Mouse (Mus musculus): ENCODE measurements around the gene Dgcr2. TPM values are rescaled to one million over a fixed set of nuclear protein-coding genes. Genes with fewer than 3 reads are reported as not detected.

The Dgcr2 gene
- total and polyA plus RNA-seq, 2 experiments from 2014 or later = 94.0 to 178 TPM

DNA sequence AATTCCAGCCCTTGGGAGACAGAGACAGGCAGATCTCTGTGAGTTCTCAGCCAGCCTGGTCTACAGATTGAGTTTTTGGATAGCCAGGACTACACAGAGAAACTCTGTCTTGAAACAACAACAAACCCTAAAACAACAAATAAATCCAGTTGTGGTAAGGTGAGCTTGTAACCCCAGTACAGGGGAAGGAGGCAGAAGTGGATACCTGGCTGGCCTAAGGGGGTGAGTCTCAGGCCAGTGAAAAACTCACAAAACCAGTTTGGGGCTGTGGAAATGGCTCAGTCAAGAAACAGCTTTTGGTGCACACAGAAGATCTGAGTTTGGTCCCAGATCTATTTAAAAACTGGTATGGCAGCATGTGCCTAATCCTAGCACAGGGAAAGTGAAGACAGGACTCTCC is 16.2 kb downstream of the Dgcr2 start:
- Histone ChIP-seq H3K4me2 (ENCODE audit: low read depth, low read length, poor library complexity, severe bottlenecking) (no peak overlapping the region), H3K36me3 (ENCODE audit: insufficient read depth, low read length) (0 out of 2 replicates have a peak, but pooled peaks cover 5% of the 10 kb centered on the region), H3K9ac (replicated peaks; ENCODE audit: low read length, poor library complexity, severe bottlenecking) (no peak overlapping the region), H3K9me3 (ENCODE audit: low read length) (no peaks in the 10 kb centered on the region), H3K4me1 (ENCODE audit: insufficient read depth, low read length) (peaks cover 4% of the 10 kb centered on the region; the same call in 1 of the 2 replicates), H3K27ac (ENCODE audit: low read depth, low read length) (no peak overlapping the region), H3K27me3 (ENCODE audit: insufficient read depth, low read length) (no peaks in the 10 kb centered on the region), H3K4me3 (ENCODE audit: low read depth, low read length) (no peak overlapping the region)
- no peak for TF ChIP-seq CTCF (IDR thresholded peaks at IDR 0.05)
- DNase-seq (ENCODE audit: low spot score) (no peak), ATAC-seq (ENCODE audit: low FRiP score) (no peak)

DNA sequence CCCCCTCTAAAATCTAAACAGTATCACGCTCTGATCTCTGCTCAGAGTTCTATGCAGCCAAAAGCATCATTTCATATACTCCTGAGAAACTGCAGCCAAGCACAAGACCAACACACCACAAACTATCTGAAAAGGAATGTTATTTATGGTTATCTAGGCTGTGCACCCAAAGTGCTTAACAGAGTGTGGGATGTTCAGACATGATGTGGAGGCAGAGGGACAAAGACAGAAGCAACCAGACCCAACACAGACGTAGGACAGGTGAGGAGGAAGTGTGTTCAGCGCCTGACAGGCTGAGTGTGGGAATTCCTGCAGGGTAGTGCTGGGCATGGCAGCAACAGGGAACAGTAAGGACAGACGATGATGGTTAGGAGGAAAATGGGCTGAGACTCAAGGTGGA is 18.8 kb downstream of the Dgcr2 start:
- Histone ChIP-seq H3K4me3 (ENCODE audit: low read depth, low read length) (no peak overlapping the region), H3K27ac (ENCODE audit: low read depth, low read length) (no peak overlapping the region), H3K9ac (replicated peaks; ENCODE audit: low read length, poor library complexity, severe bottlenecking) (no peak overlapping the region), H3K9me3 (ENCODE audit: low read length) (no peaks in the 10 kb centered on the region), H3K4me1 (ENCODE audit: insufficient read depth, low read length) (no peaks in the 10 kb centered on the region), H3K4me2 (ENCODE audit: low read depth, low read length, poor library complexity, severe bottlenecking) (no peak overlapping the region), H3K36me3 (ENCODE audit: insufficient read depth, low read length) (0 out of 2 replicates have a peak, but pooled peaks cover 5% of the 10 kb centered on the region), H3K27me3 (ENCODE audit: insufficient read depth, low read length) (no peaks in the 10 kb centered on the region)
- WGBS = 92% methylated on average over 4 of the region's 4 CpGs
- no peak for DNase-seq (ENCODE audit: low spot score)
- TF ChIP-seq CTCF (IDR thresholded peaks at IDR 0.05) = no peak
- no peak for ATAC-seq (ENCODE audit: low FRiP score)

DNA sequence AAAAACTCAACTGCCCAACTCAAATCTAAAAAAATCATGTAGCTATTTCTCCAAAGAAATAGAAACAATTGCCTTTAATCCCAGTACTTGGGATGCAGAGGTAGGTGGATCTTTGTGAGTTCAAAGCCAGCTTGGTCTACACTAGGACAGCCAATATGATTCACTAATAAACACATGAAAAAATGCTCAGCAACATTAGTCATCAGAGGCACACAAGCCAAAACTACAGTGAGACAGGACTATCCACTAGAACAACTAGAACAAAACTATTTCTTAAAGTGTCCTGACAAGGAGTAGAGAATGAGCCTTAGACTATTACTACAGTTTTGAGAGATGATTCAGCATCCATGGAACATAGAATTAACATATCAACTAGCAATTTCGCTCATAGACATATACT is 22.3 kb downstream of the Dgcr2 start:
- ATAC-seq (ENCODE audit: low FRiP score) = no peak
- H3K27me3 ChIP-seq (ENCODE audit: insufficient read depth, low read length) = no peaks in the 10 kb centered on the region
- H3K27ac ChIP-seq (ENCODE audit: low read depth, low read length) = no peak overlapping the region
- H3K4me2 ChIP-seq (ENCODE audit: low read depth, low read length, poor library complexity, severe bottlenecking) = no peak overlapping the region
- no peak overlapping the region for H3K9ac ChIP-seq (replicated peaks; ENCODE audit: low read length, poor library complexity, severe bottlenecking)
- no peaks in the 10 kb centered on the region for H3K9me3 ChIP-seq (ENCODE audit: low read length)
- no peak for DNase-seq (ENCODE audit: low spot score)
- WGBS = 93% methylated on average over 1 of the region's 1 CpGs
- no peaks in the 10 kb centered on the region for H3K4me1 ChIP-seq (ENCODE audit: insufficient read depth, low read length)
- peaks cover 8% of the 10 kb centered on the region for H3K36me3 ChIP-seq (ENCODE audit: insufficient read depth, low read length)
- TF ChIP-seq CTCF (IDR thresholded peaks at IDR 0.05) = no peak
- no peak overlapping the region for H3K4me3 ChIP-seq (ENCODE audit: low read depth, low read length)

DNA sequence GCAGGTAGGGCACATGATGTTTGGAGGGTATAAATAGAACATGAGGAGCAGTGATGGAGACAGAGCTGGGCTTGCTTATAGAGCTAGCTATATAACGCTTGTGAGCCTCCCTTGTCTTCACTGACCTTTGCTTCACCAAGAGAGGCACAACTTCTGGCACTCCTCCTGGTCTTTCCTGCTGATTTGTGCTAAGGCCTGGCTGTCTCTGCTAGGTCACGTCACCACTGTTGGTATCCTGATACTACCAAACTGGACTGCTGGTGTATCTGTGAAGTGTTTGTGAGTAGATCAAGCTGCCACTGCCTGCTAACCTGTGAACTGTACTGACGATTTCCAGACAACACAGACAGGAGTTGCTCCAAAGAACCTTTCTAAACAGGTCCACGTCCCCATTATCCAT is 23.2 kb downstream of the Dgcr2 start:
- TF ChIP-seq CTCF (IDR thresholded peaks at IDR 0.05) = no peak
- WGBS = 94% methylated on average over 4 of the region's 4 CpGs

DNA sequence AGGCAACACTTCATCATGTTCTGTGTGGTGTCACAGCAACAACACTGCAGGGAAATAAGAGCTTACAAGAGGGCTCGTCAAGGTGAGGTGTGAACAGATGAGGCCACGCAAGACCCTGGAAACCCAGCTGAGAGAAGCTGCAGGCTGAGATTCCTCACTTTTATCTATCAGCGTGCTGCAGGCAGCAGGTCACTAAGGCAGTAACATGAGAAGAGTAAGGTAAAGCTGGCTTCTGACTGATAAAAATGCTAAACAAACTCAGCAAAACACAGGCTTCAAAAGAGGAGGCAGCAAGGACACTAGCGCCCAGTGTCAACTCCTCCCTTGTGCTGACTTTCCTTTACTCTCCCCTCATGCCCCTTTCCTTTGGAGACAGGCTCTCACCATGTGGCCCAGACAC is 25.4 kb downstream of the Dgcr2 start:
- H3K27ac ChIP-seq (ENCODE audit: low read depth, low read length) = no peak overlapping the region
- H3K27me3 ChIP-seq (ENCODE audit: insufficient read depth, low read length) = no peaks in the 10 kb centered on the region
- no peak for TF ChIP-seq CTCF (IDR thresholded peaks at IDR 0.05)
- H3K4me2 ChIP-seq (ENCODE audit: low read depth, low read length, poor library complexity, severe bottlenecking) = no peak overlapping the region
- no peak overlapping the region for H3K9ac ChIP-seq (replicated peaks; ENCODE audit: low read length, poor library complexity, severe bottlenecking)
- H3K9me3 ChIP-seq (ENCODE audit: low read length) = no peaks in the 10 kb centered on the region
- no peak for ATAC-seq (ENCODE audit: low FRiP score)
- DNase-seq (ENCODE audit: low spot score) = no peak
- WGBS = 66% methylated on average over 4 of the region's 4 CpGs
- no peak overlapping the region for H3K4me3 ChIP-seq (ENCODE audit: low read depth, low read length)
- H3K36me3 ChIP-seq (ENCODE audit: insufficient read depth, low read length) = peaks cover 19% of the 10 kb centered on the region
- H3K4me1 ChIP-seq (ENCODE audit: insufficient read depth, low read length) = no peaks in the 10 kb centered on the region

More for the DNA sequence above, 23.2 kb downstream of the Dgcr2 start:
- Histone ChIP-seq H3K27me3 (ENCODE audit: insufficient read depth, low read length) (no peaks in the 10 kb centered on the region), H3K9ac (replicated peaks; ENCODE audit: low read length, poor library complexity, severe bottlenecking) (no peak overlapping the region), H3K9me3 (ENCODE audit: low read length) (no peaks in the 10 kb centered on the region), H3K36me3 (ENCODE audit: insufficient read depth, low read length) (peaks cover 9% of the 10 kb centered on the region), H3K4me3 (ENCODE audit: low read depth, low read length) (no peak overlapping the region), H3K4me2 (ENCODE audit: low read depth, low read length, poor library complexity, severe bottlenecking) (no peak overlapping the region), H3K27ac (ENCODE audit: low read depth, low read length) (no peak overlapping the region), H3K4me1 (ENCODE audit: insufficient read depth, low read length) (no peaks in the 10 kb centered on the region)
- no peak for DNase-seq (ENCODE audit: low spot score)
- no peak for ATAC-seq (ENCODE audit: low FRiP score)

DNA sequence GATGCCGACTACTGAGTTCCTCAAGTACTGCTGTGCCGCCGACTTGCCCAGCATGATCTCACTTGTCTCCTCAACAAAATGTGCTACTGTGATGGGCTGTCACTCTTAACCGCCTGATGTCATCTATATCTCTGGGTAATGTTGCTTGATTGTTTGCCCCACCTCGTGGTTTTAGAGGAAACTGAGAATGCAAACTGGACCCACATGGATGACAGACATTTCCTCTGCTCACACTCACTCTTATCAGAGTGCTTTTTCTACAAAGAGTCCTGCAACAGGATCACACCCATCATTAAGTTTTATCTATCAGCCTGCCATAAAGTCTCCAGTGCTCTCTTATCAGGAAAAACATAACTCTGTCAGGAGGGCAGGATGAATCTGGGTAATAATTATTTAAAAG is 27.1 kb downstream of the Dgcr2 start:
- no peak for TF ChIP-seq CTCF (IDR thresholded peaks at IDR 0.05)
- 87% methylated on average over 5 of the region's 5 CpGs for WGBS
- ATAC-seq (ENCODE audit: low FRiP score) (no peak), DNase-seq (ENCODE audit: low spot score) (no peak)
- Histone ChIP-seq H3K4me1 (ENCODE audit: insufficient read depth, low read length) (no peaks in the 10 kb centered on the region), H3K36me3 (ENCODE audit: insufficient read depth, low read length) (peaks cover 19% of the 10 kb centered on the region), H3K9me3 (ENCODE audit: low read length) (no peaks in the 10 kb centered on the region), H3K27me3 (ENCODE audit: insufficient read depth, low read length) (no peaks in the 10 kb centered on the region), H3K27ac (ENCODE audit: low read depth, low read length) (no peak overlapping the region), H3K4me3 (ENCODE audit: low read depth, low read length) (no peak overlapping the region), H3K4me2 (ENCODE audit: low read depth, low read length, poor library complexity, severe bottlenecking) (no peak overlapping the region), H3K9ac (replicated peaks; ENCODE audit: low read length, poor library complexity, severe bottlenecking) (no peak overlapping the region)

All from midbrain, postnatal 0 days (tissue).